Mouse (Mus musculus): ENCODE data around the gene Il5.

GRCm38 (mm10) chr11:53749716-53750352 is 29.2 kb downstream of the Il5 start:
- TF ChIP-seq CTCF (IDR thresholded peaks at IDR 0.05; ENCODE audit: borderline replicate concordance, control insufficient read depth, extremely low read depth, insufficient read depth, low read length, poor library complexity) (no peak), POLR2A (IDR thresholded peaks at IDR 0.05; ENCODE audit: control insufficient read depth, extremely low read depth, insufficient read depth, low read length, poor library complexity) (no peak)

All from thymus, adult 2 months (tissue).